Mouse (Mus musculus) cerebellum, postnatal 10 days (tissue): ENCODE data around the gene Defa32.
"Not testable (repeated sequence)": the region's sequence is repeated elsewhere in the genome, so short reads cannot be mapped to it uniquely, and the experiment has no call there.

Experiments used
- DNase-seq, 2 experiments: peaks; one replicate each; pipeline ENCODE4 v3.0.0; 2021; ENCODE audit warnings: mixed read lengths in 2 of 2

Gene Defa32

GRCm38 (mm10) chr8:21528732-21529131 lies at the start of gene Defa32:
Defa32 (plus strand) TSS chr8:21529032.
- DNase-seq: not testable (repeated sequence)

GRCm38 (mm10) chr8:21508958-21509357 lies 19.9 kb upstream of the Defa32 start, which contains the start of gene Defa20:
Defa20 (plus strand) TSS chr8:21509258.
- not testable (repeated sequence) for DNase-seq

GRCm38 (mm10) chr8:21565086-21565485 lies 36.3 kb downstream of the Defa32 start, which contains the start of gene Defa37:
Defa37 (plus strand) TSS chr8:21565386.
- DNase-seq: not testable (repeated sequence)
